Mouse (Mus musculus): ENCODE measurements around the gene Ube2r2.
A peak's percentile ranks its signal among the peaks of the same experiment; 100 is the strongest.

DNA sequence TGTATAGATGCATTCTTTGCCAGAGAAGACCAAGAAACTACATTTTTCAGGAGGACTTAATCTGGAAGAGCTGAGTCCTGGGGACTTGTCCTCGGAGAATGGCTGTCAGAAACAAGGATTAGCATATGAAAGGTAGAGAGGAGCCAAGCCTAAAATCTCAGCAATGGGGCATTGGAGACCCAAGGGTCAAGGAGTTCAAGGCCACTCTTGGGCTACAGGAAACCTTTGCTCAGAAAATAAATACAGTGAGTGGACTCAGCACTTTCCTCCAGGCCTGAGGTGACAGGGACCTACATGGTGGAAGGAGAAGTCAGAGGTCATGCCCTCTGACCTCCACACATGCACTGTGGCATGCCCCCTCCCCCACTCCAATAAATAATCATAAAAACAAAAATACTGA is 34.6 kb upstream of the Ube2r2 start:
- TF ChIP-seq CTCF (conservative IDR thresholded peaks at IDR 0.05; ENCODE audit: low read length) (no peak), POU5F1 (IDR thresholded peaks at IDR 0.05; ENCODE audit: borderline replicate concordance, low read length) (peak; percentile 68; the same call in 1 of the 2 replicates), NANOG (IDR thresholded peaks at IDR 0.05; ENCODE audit: borderline replicate concordance, low read length) (peak; percentile 70; the same call in 1 of the 2 replicates)
